Mouse (Mus musculus): ENCODE data around the gene Smpd4. TPM values are rescaled to one million over a fixed set of nuclear protein-coding genes. Genes with fewer than 3 reads are reported as not detected.

Gene Smpd4
- total RNA-seq, 2 experiments from 2014 or later, result 47.7 to 50.1 TPM

DNA sequence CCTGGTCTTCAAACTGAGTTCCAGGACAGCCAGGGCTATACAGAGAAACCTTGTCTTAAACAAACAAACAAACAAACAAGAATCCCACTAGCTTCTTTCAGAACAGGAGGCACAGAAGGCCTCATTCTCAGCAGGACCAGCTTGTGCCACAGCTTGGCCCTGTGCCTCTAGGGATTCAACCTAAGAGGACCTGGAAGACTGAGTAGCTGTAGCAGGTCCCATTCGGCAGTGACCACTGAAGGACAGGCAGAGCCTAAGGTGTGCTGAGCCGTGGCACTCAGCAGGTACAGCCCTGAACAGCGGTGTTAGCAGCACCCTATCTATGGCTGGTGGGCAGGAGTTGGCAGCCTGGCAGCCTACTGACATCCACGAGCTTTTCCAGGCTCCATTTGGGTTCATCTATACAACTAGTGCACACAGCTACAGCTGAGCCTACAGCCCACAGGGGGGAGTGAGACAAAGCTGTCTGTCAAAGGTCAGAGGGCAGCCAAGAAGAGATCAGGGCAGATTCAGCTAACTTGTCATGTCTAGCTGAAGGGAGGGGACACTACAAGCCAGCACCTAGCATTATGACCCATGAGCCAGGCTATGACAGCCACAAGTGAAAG lies 35.1 kb downstream of the Smpd4 start:
- intact Hi-C loops (cut with DNase I), result no loop called here
- DNase-seq (ENCODE audit: extremely low spot score in 1 of 2, low spot score in 2 of 2), result no peak

DNA sequence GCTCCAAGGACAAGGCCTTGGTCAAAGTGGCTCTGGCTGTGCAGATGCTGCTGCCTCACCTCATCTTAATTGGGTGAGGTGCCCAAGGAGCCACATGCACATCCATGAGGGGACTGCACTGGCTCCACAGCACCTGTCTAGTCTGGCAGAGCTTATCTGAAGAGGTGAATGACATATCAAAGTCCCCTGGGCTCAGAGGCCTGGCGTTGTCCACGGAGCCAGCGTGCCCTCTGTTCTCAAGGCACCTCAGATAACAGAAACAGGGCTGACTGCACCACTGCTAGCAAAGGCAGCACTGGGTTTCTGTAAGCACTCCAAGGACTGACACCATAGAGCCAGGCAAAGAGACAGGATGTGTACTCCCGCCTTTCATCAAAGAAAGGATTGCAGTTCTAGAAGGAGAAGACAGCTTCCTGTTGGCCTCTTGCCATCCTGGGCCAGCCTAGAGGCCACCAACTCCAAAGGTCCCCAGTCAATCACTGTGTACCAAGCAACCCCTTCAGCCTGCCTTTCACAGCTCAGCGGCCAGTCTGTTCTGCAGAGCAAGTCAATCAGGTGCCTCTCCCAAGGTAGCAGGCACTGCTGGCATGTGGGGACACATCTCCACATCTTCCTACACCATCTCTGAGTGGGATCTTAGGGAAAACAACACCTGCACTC lies 37.2 kb downstream of the Smpd4 start:
- DNase-seq (ENCODE audit: extremely low spot score in 1 of 2, low spot score in 2 of 2), result no peak
- intact Hi-C loops (cut with DNase I), result no loop called here

GRCm38 (mm10) chr16:17665568-17665967 lies 46.4 kb downstream of the Smpd4 start:
- intact Hi-C loops (cut with DNase I), result no loop called here
- DNase-seq (ENCODE audit: extremely low spot score in 1 of 2, low spot score in 2 of 2), result no peak

- intact Hi-C loops (cut with DNase I), result no loop called here
- no peak for DNase-seq (ENCODE audit: extremely low spot score in 1 of 2, low spot score in 2 of 2)
These were observed 50.7 kb downstream of the Smpd4 start for GRCm38 (mm10) chr16:17669886-17670285.

Other genes with a start within 250 kb of the Smpd4 start
- gene Snap29, start 213.4 kb upstream of the Smpd4 start, total RNA-seq (2021), result 10 to 100 TPM; 28.5 to 30.9 TPM
- gene Pi4ka, start 213.0 kb upstream of the Smpd4 start, total RNA-seq (2021), result 100 to 1,000 TPM; 198 to 199 TPM
- gene Crkl, start 167.4 kb upstream of the Smpd4 start, total RNA-seq (2021), result 10 to 100 TPM; 28.0 to 28.3 TPM
- 10 to 100 TPM; 24.4 to 27.2 TPM for gene Aifm3, start 129.7 kb upstream of the Smpd4 start, total RNA-seq (2021)
- gene Lztr1, start 110.7 kb upstream of the Smpd4 start, total RNA-seq (2021), result 100 to 1,000 TPM; 162 to 169 TPM
- 10 to 100 TPM; 33.2 to 34.8 TPM for gene Thap7, start 88.2 kb upstream of the Smpd4 start, total RNA-seq (2021)
- under 1 TPM; 0.26 to 0.34 TPM for gene Lrrc74b, start 58.1 kb upstream of the Smpd4 start, total RNA-seq (2021)
- gene P2rx6, start 57.5 kb upstream of the Smpd4 start, total RNA-seq (2021), result under 1 TPM; 0.16 to 0.24 TPM
- 10 to 100 TPM; 68.2 to 71.1 TPM for gene Slc7a4, start 36.1 kb upstream of the Smpd4 start, total RNA-seq (2021)
- gene Ccdc74a, start 27.1 kb downstream of the Smpd4 start, total RNA-seq (2021), result 10 to 100 TPM; 30.3 to 32.3 TPM
- gene Med15, start 113.5 kb downstream of the Smpd4 start, total RNA-seq (2021), result 10 to 100 TPM; 65.0 to 70.2 TPM
- 100 to 1,000 TPM in 1 of 2 experiments, 10 to 100 TPM in 1; 96.5 to 101 TPM for gene Klhl22, start 140.3 kb downstream of the Smpd4 start, total RNA-seq (2021)
- 1 to 10 TPM; 3.7 to 4.3 TPM for gene Scarf2, start 177.9 kb downstream of the Smpd4 start, total RNA-seq (2021)
- gene B830017H08Rik, start 213.8 kb downstream of the Smpd4 start, total RNA-seq (2021), result 1 to 10 TPM; 4.9 to 5.1 TPM
- gene Car15, start 219.0 kb downstream of the Smpd4 start, total RNA-seq (2021), result 1 to 10 TPM; 8.2 to 8.4 TPM